Mouse (Mus musculus): Measurements from ENCODE around the gene Ddx39. TPM values are rescaled to one million over a fixed set of nuclear protein-coding genes. Genes with fewer than 3 reads are reported as not detected.

Ddx39 gene
- polyA plus RNA-seq, 1 experiment from 2014 or later: 183 TPM

Small RNA genes within 50 kb of the gene (microRNA-seq; reads per million reads assigned to microRNA genes)
- gene Mir1668: not detected

Other genes with a start within 250 kb of the Ddx39 start
- gene Olfr370, start 179.4 kb upstream of the Ddx39 start, polyA plus RNA-seq (2015; fragmentation: Nextera tagmentation; extraction: Ambion mirVana): 0.15 TPM in 1 of 2 replicates, not detected in the other
- 393 and 412 TPM in 2 replicates for gene Ndufb7, start 148.5 kb upstream of the Ddx39 start, polyA plus RNA-seq (2015; fragmentation: Nextera tagmentation; extraction: Ambion mirVana)
- 613 and 652 TPM in 2 replicates for gene Tecr, start 107.2 kb upstream of the Ddx39 start, polyA plus RNA-seq (2015; fragmentation: Nextera tagmentation; extraction: Ambion mirVana)
- 59.4 and 61.9 TPM in 2 replicates for gene Dnajb1, start 107.0 kb upstream of the Ddx39 start, polyA plus RNA-seq (2015; fragmentation: Nextera tagmentation; extraction: Ambion mirVana)
- 190 and 196 TPM in 2 replicates for gene Gipc1, start 62.5 kb upstream of the Ddx39 start, polyA plus RNA-seq (2015; fragmentation: Nextera tagmentation; extraction: Ambion mirVana)
- 0.67 and 0.78 TPM in 2 replicates for gene Ptger1, start 48.5 kb upstream of the Ddx39 start, polyA plus RNA-seq (2015; fragmentation: Nextera tagmentation; extraction: Ambion mirVana)
- 25.6 and 26.7 TPM in 2 replicates for gene Pkn1, start 16.0 kb upstream of the Ddx39 start, polyA plus RNA-seq (2015; fragmentation: Nextera tagmentation; extraction: Ambion mirVana)
- gene Adgre5, start 26.1 kb downstream of the Ddx39 start, polyA plus RNA-seq (2015; fragmentation: Nextera tagmentation; extraction: Ambion mirVana): 6.7 and 7.2 TPM in 2 replicates
- gene Adgrl1, start 184.9 kb downstream of the Ddx39 start, polyA plus RNA-seq (2015; fragmentation: Nextera tagmentation; extraction: Ambion mirVana): 32.8 and 38.5 TPM in 2 replicates
- 0.67 and 0.98 TPM in 2 replicates for gene Gm10644, start 240.0 kb downstream of the Ddx39 start, polyA plus RNA-seq (2015; fragmentation: Nextera tagmentation; extraction: Ambion mirVana)
- 44.0 and 44.9 TPM in 2 replicates for gene Asf1b, start 240.3 kb downstream of the Ddx39 start, polyA plus RNA-seq (2015; fragmentation: Nextera tagmentation; extraction: Ambion mirVana)